Mouse (Mus musculus) T-helper 1 cell (primary cell): ENCODE data around the gene Psma6.
"Not testable (repeated sequence)": the region's sequence is repeated elsewhere in the genome, so short reads cannot be mapped to it uniquely, and the experiment has no call there.

Source experiments
- in situ Hi-C: fragments of 300-600 bp; cut with MboI, MseI; formaldehyde crosslinking; loops from one replicate; pipeline ENCODE4 v1.15.1; 2025; ENCODE audit warnings: high pct_unique_total_duplicates

The Psma6 gene

DNA sequence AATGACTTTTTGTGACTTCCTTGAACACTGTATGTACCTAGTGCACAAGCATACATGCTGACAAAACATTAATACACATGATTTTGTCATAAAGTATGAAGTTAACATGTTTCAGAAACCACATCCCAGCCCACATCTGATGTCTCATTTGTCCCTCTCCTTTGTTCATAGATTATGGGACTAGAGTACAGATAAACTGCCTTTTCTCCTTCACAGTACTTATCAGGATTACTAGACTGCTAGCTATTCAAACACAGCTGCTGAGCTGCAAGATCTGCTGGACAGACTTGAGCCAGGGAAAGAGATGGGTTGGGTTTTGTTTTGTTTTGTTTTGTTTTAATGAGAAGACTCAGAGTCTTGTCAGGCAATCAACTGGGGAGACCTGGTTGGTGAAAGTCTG, 8.1 kb downstream of the Psma6 start:
- in situ Hi-C loops = no loop called here

DNA sequence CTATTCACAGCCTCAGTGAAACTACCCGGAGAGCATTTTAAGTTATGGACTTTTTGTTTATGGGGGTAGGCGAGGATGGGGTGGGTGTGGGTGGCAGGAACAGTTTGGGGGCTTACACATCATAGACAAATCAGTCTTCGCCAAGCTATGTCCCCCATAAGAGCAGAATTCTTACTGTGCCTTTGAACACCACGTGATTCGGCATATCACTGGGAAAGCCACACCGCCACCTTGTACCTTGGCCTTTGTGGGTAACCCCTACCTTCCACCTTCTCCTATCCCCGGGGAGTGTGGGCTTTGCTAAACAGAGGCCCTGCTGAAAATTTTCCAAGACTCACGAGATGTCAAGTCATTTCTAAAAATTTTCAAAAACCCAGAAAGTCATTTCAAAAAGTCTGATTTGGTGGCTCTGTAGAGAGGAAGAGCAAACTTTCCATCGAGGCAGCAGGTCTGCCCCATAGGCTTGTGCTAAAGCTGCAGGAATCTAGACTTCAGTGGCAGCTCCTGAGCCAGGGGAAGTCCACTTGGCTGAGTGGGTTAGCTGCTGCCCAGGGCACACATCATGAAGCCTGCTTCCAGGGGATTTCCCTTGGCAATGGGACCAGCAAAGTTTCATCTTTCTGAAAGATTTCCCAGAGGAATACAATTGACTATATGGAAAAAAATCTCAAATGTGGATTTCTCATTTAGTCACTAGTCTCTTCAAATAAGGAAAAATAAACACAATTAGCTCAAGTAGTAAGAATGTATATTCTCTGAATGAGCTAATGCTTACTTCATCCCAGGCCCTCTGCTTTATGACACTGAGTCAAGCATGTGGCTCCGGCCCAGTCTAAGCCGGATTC, 8.9 kb downstream of the Psma6 start:
- in situ Hi-C loops = no loop called here

DNA sequence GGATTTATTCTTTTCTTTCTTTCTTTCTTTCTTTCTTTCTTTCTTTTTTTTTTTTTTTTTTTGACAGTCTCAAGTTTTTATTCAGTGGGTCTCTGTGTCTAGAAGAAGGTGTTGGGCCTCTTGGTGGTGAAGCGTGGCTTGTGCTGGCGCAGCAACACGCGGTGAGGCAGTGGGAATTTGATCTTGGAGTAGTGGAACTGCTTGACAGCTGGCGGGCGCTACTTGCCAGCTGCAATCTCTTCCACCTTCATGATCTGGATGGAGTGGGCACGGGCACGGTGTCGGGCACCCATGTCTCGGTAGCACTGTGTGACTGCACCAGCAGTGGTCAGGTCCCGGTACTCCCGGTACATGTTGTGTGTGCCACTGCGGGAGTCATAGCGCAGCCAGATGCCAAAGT, 11.6 kb downstream of the Psma6 start:
- in situ Hi-C loops = not testable (repeated sequence)

DNA sequence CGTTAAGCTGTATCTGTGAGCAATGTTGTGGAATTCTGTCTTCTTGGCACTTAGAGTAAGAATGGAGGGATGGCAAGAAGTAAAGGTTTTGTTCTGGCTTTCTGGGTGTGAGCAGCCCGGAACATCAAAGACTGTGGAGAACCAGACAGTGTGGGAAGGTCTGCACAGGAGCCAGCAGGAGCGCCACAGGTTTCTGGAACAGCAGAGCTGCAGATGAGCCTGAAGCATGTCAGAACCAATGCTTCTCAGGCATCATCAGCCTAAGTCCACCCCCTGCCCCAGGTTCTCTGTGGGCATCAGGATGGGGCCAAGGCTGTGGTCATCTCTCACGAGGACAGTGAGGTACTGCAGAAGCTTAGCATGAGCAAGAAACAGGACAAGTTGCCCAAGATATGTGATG, 12.5 kb downstream of the Psma6 start:
- in situ Hi-C loops = no loop called here

DNA sequence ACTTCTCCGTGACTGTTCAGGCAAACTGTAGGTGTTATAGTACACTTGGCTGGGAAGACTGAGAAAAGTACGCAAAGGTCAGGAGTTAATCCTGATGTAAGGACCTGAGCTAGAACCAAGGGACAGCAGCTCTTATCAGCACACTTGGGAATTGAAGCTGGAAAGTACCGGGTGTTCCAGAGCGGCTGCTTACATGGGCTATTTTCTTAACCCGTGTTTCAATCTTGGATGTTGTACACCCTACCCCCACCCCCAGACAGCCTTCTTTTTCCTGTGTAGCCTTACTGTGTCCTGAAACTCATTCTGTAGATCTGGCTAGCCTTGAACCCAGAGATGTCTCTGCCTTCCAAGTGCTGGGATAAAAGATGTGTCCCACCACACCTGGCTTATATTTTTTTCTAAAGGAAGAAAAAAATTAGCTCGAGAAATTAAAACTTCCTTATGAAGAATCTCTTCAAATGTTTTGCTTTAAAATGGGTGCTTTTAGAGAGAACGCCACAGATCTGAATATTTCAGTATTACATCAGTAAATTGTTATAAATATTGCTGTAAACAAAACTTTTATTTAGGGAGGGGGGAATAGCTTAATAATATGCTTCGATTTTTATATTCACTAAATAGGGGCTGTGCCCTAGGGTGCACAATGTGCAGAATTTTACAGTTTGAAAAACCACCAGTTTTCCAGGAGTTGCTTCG, 13.7 kb downstream of the Psma6 start:
- in situ Hi-C loops = no loop called here

DNA sequence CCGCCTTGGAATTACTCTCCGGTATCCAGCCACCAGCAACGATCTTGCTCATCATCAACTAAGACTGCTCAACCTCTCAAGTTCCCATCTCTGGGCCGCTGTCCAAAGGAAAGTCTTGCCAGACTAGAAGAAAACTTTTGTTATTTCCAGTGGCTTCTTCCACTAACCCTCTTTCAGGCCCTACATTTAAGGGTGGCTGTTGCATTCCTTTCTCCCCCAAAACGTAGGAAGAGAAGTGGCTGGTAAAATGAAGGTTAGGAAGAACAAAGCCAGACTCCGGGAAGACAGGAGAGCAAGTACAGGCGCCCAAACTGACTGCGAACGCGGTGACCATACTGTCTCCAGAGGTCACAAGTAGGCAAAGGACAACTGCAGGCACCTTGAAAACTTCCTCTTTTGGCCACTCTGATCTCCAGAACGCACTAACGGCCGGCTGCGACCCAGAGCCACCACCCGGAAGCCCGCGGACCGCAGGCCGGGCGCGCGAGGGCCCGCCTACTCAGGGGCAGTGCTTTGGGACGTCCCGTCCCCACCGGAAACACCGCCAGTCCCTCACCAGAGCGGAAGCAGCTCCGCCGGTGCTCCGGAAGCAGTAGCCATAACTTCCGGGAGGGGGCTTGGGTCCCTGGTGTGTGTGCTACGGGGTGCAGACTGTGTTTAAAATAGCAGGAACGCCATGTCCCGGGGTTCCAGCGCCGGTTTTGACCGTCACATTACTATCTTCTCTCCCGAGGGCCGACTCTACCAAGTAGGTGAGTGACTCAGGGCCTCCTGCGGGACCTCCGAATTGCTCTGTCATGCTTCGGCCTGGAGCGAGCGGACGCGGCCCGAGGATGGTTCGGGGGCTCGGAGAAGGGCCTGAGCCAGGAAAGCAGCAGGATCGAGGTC, 14.5 kb downstream of the Psma6 start:
- in situ Hi-C loops = no loop called here

DNA sequence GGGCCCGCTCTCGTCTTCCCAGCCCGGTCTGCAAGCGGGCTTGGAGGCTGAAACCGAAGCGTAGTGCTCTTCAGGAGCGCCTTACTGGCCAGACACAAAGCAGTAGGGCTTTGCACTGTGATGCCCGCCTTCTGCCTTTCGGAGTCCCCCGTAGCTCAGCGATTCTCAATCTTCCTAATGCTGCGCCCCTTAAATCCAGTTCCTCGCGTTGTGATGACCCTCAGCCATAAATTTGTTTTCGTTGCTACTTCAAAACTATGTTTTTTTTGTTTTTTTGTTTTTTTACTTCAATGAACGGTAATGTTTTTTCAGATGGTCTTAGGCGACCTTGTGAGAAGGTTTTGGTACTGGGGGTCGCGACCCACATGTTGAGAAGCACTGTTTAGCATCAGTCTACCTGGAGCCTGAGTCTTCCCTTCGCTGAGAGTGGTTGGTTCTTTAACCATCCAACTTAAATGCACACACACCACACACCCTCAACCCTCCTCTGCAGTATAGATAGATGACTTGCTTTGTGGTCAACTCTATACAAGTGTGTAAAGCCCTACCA, 15.2 kb downstream of the Psma6 start:
- in situ Hi-C loops = no loop called here

DNA sequence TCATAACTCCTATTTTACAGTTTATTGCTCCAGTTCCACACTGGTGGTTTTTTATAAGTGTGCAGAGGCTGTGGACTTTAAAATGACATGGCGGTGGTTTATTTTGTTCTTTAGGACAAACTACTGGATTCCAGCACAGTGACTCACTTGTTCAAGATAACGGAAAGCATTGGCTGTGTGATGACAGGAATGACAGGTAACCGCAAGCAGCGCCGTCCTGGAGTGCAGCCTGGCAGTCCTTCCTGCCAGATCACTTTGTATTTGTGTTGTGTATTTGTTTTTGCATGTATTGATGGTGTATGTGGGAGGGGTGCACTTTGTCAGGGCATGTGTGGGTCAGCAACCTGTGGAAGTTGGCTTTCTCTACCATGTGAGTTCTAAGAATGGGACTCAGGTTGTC, 23.9 kb downstream of the Psma6 start:
- in situ Hi-C loops = no loop called here

DNA sequence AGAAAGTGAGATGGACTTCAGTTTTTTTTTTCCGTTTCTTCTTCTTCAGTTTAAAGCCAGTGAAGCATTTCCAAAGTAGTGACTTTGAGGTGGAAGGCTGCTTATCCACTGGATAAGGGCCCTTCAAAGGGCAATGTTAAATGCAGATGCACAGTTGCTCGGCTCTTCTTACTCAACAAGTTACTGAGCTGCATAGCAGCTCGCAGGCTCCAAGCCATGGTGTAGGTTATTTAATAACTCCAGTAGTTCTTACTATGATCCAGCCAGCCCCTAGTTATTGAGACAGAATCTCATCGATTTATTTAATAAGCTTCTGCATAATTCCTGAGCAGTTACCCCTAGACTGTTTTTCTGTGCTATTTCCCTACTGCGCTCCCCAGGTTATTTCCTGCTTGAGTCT, 31.2 kb downstream of the Psma6 start:
- in situ Hi-C loops = no loop called here

DNA sequence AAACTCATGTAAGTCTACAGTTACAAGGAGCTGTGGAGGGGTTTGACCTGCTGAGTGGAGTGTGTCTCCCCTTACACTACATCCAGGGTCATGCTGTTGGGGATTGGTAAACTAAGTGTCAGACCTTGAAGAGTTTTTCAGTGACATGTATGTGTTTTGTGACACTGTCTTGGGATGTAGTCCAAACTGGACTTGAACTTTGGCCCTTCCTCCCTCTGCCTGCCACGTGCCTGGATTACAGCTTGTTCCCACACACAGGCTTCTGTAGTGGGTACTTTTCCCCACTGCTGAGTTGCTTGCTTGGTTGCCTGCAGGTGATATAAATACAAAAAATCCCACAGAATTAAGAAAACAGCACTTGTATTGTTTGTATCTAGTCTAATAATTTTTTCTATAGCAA, 31.7 kb downstream of the Psma6 start:
- in situ Hi-C loops = no loop called here

DNA sequence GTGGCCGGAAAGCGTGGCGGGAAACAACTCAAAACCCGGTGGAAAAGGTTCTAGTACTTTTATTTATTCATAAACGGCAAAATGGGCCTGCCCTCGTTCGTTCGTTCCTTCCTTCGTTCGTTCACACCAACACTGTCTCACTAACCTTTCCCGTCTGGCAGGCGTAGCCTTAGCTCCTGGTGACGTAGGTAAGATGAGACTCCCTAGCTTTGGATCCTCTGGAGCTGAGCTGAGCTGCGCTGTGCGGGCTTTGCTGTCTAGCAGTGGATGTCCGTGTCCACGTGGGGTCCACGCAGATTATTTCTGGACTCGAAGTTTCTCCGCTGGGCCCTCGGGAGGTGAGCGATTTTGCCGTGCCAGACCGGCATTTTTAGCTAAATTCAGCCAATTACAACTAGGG, 36.2 kb downstream of the Psma6 start:
- in situ Hi-C loops = no loop called here

DNA sequence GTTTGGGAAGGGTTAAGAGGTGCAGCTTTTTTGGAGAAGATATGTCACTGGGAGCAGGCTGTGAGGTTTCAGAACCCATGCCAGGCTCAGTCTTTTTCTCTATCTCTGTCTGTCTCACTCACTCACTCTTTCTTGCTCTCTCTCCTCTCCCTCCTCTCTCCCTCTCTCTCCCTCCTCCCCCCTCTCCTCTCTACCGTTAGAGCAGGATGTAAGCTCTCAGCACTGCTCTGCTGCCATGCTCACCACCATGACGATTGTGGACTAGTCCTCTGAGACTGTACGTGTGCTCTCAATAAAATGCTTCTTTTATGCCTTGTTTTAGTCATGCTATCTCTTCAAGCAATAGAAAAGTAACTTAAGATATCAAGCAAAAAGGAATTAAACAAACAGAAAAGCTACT, 38.0 kb downstream of the Psma6 start:
- in situ Hi-C loops = no loop called here

DNA sequence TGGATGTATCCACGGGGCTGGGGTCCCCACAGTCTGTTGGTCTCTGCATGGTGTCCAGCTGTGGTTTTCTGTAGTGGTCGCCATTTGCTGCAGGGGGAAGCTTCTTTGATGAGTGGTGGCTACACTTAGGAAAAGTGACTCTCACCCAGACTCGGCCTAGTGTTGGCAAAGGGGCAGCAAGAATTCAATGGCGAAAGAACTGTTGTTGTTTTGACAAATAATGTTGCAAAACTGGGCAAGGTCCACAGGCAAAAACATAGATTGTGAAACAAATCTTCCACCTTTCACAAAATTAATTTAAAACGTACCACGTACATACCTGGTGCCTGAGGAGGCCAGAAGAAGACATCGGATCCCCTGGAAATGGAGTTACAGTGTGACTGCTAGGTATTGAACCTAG, 42.3 kb downstream of the Psma6 start:
- in situ Hi-C loops = no loop called here

DNA sequence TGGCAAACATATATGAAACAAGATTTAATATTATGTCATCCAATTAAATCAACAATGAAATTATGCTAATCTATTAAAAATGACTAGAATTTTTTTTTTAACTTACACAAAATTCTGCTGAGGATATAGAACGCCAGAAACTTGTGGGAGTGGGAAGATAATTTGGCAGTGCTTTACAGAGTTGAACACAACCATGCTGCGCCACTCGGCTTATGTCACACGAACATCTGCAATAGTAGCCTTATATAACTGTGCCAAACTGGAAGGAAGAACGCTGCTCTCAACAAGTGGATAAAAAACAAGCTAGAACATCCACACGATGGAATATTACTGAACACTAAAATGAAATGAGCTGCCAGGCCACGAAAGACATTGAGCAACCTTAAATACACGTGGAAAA, 45.2 kb downstream of the Psma6 start:
- in situ Hi-C loops = no loop called here

DNA sequence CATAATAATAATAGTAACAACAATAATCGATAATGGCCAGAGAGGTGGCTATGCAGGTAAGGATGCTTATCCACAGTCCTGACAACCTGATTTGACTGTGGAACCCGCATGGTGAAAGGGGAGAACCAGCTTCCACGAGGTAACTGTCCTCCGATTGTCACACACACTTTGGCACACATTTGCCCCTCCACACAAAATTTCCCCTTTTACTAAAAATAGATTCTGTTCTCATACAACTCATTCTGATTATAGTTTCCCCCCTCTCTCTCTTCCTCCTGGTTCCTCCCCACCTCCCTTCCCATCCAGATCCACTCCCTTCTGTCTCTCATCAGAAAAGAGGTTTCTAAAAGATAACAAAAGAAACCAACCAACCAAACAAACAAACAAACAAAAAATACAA, 45.9 kb downstream of the Psma6 start:
- in situ Hi-C loops = no loop called here

DNA sequence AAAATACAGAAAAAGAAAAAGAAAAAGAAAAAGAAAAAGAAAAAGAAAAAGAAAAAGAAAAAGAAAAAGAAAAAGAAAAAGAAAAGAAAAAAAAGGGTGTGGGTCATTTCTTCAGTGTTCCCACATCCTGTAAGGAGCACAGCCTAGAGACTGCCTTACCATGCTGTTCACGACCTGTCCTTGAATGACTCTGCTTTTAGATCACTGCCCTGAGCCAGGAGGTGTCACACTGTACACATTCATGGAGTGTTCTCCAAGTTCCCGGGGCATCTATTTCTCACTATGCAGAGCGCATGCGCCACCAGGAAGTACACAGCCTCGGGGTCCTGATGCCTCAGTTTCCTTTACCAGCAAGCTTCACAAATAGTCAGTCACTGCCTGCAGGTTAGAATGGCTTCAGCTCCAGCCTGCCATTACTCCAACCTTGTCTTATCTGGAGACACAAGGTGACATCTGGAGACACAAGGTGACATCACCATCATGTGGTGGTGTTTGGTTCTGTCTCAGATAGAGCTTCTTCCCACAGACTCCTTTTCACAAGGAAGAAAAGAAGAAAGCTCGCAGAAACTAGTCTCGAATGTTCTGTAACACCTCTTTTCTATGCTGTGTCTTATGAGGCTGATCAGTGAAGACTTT, 48.4 kb downstream of the Psma6 start:
- in situ Hi-C loops = no loop called here

DNA sequence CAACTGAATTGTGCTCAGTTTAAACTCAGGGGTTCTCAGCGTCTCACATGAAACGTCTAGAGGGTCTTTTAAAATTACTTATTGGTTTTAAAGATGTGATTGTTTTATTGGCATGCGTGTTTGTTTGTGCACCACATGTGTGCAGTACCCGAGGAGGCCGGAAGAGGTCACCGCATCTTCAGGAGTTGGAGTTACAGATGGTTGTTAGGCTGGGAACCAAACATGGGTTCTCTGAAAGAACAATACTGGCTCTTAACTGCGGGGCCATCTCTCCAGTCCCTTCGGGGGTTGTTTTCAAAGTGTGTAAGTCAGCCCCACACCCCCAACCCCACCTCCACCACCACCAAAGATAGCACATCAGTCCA, 48.9 kb downstream of the Psma6 start:
- in situ Hi-C loops = no loop called here

DNA sequence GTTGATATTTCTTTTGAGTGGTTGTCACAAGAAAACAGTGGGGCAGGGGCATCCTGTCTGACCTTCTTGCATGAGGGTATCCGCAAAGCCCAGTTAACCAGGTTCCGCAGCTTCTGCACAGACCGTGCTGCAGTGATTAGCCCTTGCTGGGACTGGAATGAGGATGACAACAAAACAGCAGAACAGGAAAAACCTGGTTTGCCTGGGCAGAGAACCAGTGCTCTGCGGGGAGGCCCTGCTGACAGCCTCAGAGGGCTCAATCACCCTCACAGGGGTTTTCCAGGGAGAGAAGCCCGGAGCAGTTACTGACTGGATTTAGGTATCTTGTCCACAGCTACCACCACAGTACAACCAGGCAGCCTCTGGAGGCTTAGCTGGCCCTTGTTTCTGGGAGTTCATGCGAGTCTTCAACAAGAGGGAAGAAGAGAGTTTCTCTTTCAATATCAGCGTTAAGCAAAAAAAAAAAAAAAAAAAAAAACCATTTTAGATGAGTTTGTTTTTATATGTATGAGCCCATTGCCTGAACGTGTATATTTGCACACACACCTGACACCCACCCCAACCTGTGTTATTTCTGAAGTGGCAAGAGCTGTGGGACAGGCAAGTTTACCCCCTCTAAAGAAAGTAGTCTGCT, 49.9 kb downstream of the Psma6 start:
- in situ Hi-C loops = no loop called here

DNA sequence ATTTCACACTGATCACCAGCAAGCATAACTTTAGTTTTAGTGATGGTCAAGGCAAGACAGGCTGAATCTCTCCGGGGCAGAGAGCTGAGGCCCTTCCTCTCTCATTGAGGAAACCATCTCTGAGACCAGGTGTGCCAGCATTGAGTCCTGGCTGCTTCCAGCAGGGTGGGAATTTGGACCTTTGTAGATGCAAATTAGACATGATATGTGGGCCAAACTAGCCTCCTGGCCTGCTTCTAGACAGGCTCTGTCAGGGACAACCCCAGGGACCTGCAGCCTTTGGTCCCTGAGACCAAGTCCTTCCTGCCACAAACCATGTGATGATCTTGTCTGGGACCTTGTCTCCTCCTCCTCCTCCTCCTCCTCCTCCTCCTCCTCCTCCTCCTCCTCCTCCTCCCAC, 51.1 kb downstream of the Psma6 start:
- in situ Hi-C loops = no loop called here

DNA sequence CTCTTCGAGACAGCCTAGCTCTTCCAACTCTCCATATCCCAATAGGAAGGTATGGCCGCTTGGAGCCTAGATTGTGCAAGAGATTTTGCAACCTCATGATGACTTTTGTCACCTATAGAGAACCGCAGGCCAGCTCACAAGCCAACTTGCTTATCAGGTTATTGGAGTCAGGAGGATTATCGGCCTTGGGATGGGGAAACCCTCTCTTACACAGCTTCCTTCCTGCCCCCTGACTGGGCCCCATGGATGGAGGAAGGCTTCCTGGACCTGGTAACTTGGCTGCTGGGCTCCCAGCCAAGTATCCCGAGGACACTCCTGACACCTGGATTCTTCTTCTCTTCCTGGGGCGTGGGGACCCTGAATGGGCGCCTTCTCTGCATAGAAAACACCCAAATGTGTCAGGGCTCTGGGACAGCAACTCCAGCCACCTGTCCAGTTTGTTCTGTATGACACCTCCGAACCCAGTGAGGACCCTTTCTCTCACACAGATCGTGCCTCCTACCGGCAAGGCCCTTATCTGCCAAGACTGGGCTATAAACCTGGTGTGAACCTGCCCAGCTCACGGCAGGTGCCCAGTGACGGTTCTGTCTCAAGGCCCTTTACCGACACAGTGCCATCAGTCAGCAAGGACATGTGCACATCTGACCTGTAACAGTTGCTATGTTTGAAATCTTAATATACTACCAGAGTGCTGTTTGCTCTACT, 53.3 kb downstream of the Psma6 start:
- in situ Hi-C loops = no loop called here

DNA sequence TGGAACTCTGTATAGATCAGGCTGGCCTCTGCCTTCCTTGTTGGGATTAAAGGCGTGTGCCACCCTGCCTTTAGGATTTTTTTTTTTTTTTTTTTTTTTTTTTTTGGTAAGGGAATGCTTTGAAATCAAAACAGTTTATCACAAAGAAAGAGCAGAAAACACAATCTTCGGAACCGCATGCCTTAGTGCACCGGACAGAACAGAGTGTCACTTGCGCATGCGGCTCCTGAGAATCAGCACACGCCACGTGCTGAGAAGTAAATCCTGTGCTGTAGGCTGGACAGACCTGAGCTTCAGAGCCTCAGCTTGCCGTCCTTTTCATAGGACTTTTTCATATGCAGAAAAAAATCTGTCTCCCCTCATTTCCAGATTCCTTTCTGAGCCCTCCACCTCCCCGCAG, 54.0 kb downstream of the Psma6 start:
- in situ Hi-C loops = no loop called here
